Mouse (Mus musculus): ENCODE data around the gene Slfn5. TPM values are rescaled to one million over a fixed set of nuclear protein-coding genes. Genes with fewer than 3 reads are reported as not detected.
A peak's percentile ranks its signal among the peaks of the same experiment; 100 is the strongest.

The Slfn5 gene
- total RNA-seq, 2 experiments from 2014 or later, result 0.82 TPM; not detected in 1

- peak; percentile 52 for ATAC-seq (replicated peaks; ENCODE audit: poor library complexity, severe bottlenecking)
Observed at GRCm38 (mm10) chr11:82991469-82992166, 40.5 kb downstream of the Slfn5 start, which contains the start of gene Slfn9. TSS of gene Slfn9 (minus strand) at chr11:82991830.

GRCm38 (mm10) chr11:83013356-83013755, 62.2 kb downstream of the Slfn5 start:
- ATAC-seq (replicated peaks; ENCODE audit: poor library complexity, severe bottlenecking), result no peak

Other genes starting within 250 kb of the Slfn5 start
- 0.19 and 0.88 TPM in 2 replicates for gene Cct6b, start 187.0 kb upstream of the Slfn5 start, total RNA-seq (2014; fragmentation: Nextera tagmentation)
- gene Cct6b, start 187.0 kb upstream of the Slfn5 start, total RNA-seq (2017), result 0.34 TPM in 1 of 2 replicates, not detected in the other
- 13.9 and 15.2 TPM in 2 replicates for gene Zfp830, start 187.0 kb upstream of the Slfn5 start, total RNA-seq (2014; fragmentation: Nextera tagmentation)
- 44.3 and 46.4 TPM in 2 replicates for gene Zfp830, start 187.0 kb upstream of the Slfn5 start, total RNA-seq (2017)
- gene Lig3, start 170.2 kb upstream of the Slfn5 start, total RNA-seq (2014; fragmentation: Nextera tagmentation), result 41.2 and 42.0 TPM in 2 replicates
- gene Lig3, start 170.2 kb upstream of the Slfn5 start, total RNA-seq (2017), result 36.5 and 57.2 TPM in 2 replicates
- 26.6 and 35.3 TPM in 2 replicates for gene Rffl, start 80.1 kb upstream of the Slfn5 start, total RNA-seq (2014; fragmentation: Nextera tagmentation)
- gene Rffl, start 80.1 kb upstream of the Slfn5 start, total RNA-seq (2017), result 18.6 and 21.8 TPM in 2 replicates
- 11.5 and 24.9 TPM in 2 replicates for gene Rad51d, start 60.7 kb upstream of the Slfn5 start, total RNA-seq (2014; fragmentation: Nextera tagmentation)
- 15.3 and 18.2 TPM in 2 replicates for gene Rad51d, start 60.7 kb upstream of the Slfn5 start, total RNA-seq (2017)
- not detected in 2 replicates for gene Fndc8, start 59.2 kb upstream of the Slfn5 start, total RNA-seq (2014; fragmentation: Nextera tagmentation)
- not detected in 2 replicates for gene Fndc8, start 59.2 kb upstream of the Slfn5 start, total RNA-seq (2017)
- gene Nle1, start 42.9 kb upstream of the Slfn5 start, total RNA-seq (2014; fragmentation: Nextera tagmentation), result 36.8 and 41.7 TPM in 2 replicates
- gene Nle1, start 42.9 kb upstream of the Slfn5 start, total RNA-seq (2017), result 23.0 and 24.5 TPM in 2 replicates
- not detected in 2 replicates for gene Unc45b, start 40.8 kb upstream of the Slfn5 start, total RNA-seq (2014; fragmentation: Nextera tagmentation)
- not detected in 2 replicates for gene Unc45b, start 40.8 kb upstream of the Slfn5 start, total RNA-seq (2017)
- 30.6 and 48.4 TPM in 2 replicates for gene Slfn9, start 40.5 kb downstream of the Slfn5 start, total RNA-seq (2014; fragmentation: Nextera tagmentation)
- gene Slfn9, start 40.5 kb downstream of the Slfn5 start, total RNA-seq (2017), result 44.6 and 48.6 TPM in 2 replicates
- gene Slfn8, start 69.5 kb downstream of the Slfn5 start, total RNA-seq (2014; fragmentation: Nextera tagmentation), result 8.5 and 8.9 TPM in 2 replicates
- 7.6 and 10.2 TPM in 2 replicates for gene Slfn8, start 69.5 kb downstream of the Slfn5 start, total RNA-seq (2017)
- gene Slfn2, start 113.8 kb downstream of the Slfn5 start, total RNA-seq (2014; fragmentation: Nextera tagmentation), result 8.3 and 11.4 TPM in 2 replicates
- gene Slfn2, start 113.8 kb downstream of the Slfn5 start, total RNA-seq (2017), result 30.2 and 43.3 TPM in 2 replicates
- gene Slfn1, start 165.5 kb downstream of the Slfn5 start, total RNA-seq (2014; fragmentation: Nextera tagmentation), result 0.30 TPM in 1 of 2 replicates, not detected in the other
- 3.1 and 3.8 TPM in 2 replicates for gene Slfn1, start 165.5 kb downstream of the Slfn5 start, total RNA-seq (2017)
- 1.5 and 2.8 TPM in 2 replicates for gene Slfn4, start 223.8 kb downstream of the Slfn5 start, total RNA-seq (2014; fragmentation: Nextera tagmentation)
- 6.4 and 7.2 TPM in 2 replicates for gene Slfn4, start 223.8 kb downstream of the Slfn5 start, total RNA-seq (2017)
- gene Slfn3, start 240.0 kb downstream of the Slfn5 start, total RNA-seq (2014; fragmentation: Nextera tagmentation), result 15.8 and 16.6 TPM in 2 replicates
- gene Slfn3, start 240.0 kb downstream of the Slfn5 start, total RNA-seq (2017), result 27.5 and 33.9 TPM in 2 replicates